Mouse (Mus musculus) mouse embryonic stem cell (cell line): Measurements from ENCODE around the gene Mrgpra2b.
"Not testable (repeated sequence)": the region's sequence is repeated elsewhere in the genome, so short reads cannot be mapped to it uniquely, and the experiment has no call there.

Source experiments
- in situ Hi-C, 2 experiments: fragments of 300-500 bp; cut with MboI; formaldehyde crosslinking; loops; 1 replicate in 1 of 2; 3 replicates in 1 of 2; pipeline ENCODE4 v1.14.3; 2019 to 2020; ENCODE audit warnings: low sequenced_read_pairs in 2 of 2, low pct_unique_long_range_greater_than_20kb in 1 of 2, mixed read lengths in 1 of 2; ENCODE audit not compliant: unreplicated experiment in 1 of 2

Gene Mrgpra2b

DNA sequence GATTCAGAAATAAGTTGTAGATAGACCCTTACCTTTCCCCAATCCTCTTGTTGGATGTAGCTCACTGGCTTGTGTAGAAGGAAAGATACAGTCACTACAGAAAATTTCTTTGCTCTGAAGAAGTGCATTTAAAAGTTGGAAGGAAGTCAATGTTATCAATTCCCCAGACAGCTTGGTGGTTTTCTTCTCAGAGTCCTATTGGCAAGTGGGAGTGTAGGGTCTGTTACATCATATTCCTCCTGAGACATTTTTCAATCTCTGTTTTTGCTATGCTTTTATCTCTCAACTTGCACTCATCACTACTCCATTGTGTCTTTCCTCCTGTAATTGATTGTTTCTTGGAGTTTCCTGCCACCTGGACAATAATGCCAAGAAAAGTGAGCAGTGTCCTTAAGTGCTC lies at the start of gene Mrgpra2b:
Gene Mrgpra2b (minus strand): TSS at position 101 of the 400 bp plus-strand sequence.
- in situ Hi-C loops = no loop called here

DNA sequence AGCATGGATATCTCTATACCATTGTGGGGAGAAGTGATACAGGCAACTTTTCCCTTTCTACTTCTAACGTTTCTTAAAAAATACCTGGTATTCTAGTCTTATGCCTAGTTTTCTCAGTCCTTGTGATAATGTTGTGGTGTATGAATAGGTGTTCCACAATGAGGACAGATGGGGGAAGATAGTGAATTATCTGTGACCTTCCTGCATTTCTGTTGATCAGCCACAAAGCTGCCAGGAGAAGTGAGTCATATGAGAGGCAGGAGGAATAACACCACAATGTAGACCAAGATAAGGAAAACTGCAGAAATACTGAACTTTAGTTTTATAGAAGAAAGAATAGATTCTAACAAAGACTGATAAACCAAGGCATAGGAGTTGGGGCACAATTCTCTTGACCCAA lies 12.3 kb downstream of the Mrgpra2b start:
- in situ Hi-C loops = no loop called here

DNA sequence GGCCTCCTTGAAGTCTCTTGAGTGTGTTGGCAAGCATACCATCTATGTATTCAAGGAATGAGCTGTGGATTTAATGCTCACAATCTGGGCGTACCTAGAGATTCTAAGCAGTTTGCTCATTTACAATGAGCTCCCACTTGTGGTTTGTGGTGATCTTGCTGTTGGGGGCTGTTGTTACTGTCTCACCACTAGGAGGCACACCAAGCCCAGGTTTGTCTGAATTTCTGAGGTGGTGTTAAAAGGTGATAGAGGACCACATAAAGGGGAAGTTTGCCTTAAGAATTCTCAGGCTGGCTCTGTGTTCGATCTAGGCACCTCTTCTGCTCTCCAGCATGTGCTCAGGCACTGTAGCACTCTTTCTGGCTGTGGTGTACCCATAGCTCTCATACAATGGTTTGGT lies 13.6 kb downstream of the Mrgpra2b start:
- in situ Hi-C loops = no loop called here

DNA sequence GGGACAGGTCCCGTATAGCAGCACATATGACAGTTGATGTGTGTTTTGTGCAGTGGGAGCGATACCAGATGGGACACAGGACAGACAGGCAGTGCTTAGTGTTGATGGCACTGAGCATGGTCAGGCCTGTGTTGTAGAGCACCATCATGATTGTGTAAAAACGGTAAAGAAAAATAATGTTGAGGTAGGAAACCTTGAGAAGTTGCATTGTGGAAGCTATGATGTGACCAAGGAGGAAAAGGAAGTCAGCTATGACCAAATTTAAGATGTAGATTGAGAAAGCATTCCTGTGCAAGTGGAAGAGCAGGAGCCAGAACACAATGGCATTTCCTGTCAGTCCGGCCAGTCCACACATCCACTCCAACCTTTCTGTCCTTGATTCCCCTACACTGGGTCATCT lies 25.7 kb downstream of the Mrgpra2b start:
- in situ Hi-C loops = no loop called here

DNA sequence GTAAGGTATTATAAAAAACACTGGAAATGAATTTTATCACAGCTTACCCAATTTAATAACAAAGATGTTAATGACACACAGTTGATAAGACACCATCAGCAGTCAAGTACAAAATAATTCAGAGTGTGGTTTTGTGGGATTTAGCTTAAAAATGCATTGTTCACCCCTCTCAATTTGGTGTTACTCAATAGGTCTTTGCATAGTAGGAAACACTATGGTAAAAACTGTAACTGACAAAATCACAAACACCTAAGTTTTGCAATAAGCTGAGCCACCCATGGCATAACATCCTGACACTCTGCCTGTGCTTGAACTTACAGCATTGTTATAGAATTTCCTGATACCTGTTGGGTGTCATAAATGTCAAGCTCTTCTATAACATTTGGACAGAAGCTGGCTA lies 37.4 kb downstream of the Mrgpra2b start:
- in situ Hi-C loops = not testable (repeated sequence)

DNA sequence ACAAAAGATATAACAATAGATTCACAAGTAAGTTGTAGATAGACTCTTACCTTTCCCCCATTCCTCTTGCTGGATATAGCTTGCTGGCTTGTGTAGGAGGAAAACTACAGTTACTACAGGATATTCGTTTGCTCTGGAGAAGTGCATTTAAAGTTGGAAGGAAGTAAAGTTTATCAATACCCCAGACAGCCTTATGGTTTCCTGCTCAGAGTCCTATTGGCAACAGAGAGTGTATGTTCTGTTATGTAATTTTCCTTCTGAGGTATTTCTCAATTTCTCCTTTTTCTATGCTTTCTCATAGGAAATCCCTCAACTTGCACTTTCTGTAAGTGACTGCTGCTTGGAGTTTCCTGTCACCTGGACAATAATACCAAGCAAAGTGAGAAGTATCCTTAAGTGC lies 39.2 kb downstream of the Mrgpra2b start:
- in situ Hi-C loops = not testable (repeated sequence)

DNA sequence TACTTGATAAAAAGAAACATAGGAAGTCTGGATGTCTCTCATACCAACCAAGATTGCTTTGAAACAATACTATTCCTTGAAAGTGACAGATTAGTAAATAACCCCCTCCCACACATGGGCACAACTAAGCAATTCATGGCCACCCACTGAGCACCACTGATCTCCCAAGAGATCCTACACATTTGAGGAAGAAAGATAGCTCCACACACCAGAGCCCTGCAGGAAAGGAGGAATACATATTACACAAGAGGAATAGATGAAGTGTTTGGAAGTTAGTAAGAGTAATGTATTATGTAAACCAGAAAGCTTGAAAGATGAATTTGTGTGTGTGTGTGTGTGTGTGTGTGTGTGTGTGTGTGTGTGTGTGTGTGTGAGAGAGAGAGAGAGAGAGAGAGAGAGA lies 45.5 kb downstream of the Mrgpra2b start:
- in situ Hi-C loops = not testable (repeated sequence)

DNA sequence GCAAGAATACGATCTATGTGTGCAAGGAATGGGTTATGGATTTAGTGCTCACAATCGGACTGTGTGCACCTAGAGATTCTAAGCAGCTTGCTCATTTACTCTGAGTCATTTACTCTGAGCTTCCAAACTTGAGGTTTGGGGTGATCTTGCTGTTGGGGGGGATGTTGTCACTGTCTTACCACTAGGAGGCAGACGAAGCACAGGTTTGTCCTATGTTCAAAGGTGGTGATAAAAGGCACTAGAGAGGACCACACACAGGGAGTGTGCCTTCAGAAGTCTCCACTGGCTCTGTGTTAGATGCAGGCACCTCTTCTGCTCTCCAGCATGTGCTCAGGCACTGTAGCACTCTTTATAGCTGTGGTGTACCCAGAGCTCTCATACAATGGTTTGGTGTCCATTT lies 54.8 kb downstream of the Mrgpra2b start:
- in situ Hi-C loops = not testable (repeated sequence)

DNA sequence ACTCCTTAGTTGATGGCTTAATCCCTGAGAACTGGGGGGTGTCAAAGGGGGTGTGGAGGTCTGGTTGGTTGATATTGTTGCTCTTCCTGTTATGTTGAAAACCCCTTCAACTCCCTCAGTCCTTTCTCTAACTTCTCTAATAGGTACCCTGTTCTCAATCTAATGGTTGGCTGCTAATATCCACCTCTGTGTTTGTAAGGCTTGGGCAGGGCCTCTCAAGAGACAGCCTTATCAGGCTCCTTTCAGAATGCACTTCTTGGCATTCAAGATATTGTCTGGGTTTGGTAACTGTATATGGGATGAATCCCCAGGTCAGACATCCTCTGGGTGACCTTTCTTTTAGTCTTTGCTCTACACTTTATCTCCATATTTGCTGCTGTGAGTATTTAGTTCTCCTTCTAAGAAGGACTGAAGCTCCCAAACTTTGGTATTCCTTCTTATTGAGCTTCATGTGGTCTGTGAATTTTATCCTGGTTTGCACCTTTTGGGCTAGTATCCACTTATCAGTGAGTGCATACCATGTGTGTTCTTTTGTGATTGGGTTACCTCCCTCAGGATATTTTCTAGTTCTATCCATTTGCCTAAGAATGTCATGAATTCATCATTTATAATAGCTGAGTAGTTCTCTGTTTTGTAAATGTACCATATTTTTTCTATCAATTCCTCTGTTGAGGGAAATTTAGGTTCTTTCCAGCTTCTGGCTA lies 63.2 kb downstream of the Mrgpra2b start:
- in situ Hi-C loops = not testable (repeated sequence)

DNA sequence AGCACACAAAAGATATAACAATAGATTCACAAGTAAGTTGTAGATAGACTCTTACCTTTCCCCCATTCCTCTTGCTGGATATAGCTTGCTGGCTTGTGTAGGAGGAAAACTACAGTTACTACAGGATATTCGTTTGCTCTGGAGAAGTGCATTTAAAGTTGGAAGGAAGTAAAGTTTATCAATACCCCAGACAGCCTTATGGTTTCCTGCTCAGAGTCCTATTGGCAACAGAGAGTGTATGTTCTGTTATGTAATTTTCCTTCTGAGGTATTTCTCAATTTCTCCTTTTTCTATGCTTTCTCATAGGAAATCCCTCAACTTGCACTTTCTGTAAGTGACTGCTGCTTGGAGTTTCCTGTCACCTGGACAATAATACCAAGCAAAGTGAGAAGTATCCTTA lies 76.6 kb downstream of the Mrgpra2b start, which contains the start of gene Mrgpra2a:
Gene Mrgpra2a (minus strand): TSS at position 125 of the 400 bp plus-strand sequence.
- in situ Hi-C loops = not testable (repeated sequence)

DNA sequence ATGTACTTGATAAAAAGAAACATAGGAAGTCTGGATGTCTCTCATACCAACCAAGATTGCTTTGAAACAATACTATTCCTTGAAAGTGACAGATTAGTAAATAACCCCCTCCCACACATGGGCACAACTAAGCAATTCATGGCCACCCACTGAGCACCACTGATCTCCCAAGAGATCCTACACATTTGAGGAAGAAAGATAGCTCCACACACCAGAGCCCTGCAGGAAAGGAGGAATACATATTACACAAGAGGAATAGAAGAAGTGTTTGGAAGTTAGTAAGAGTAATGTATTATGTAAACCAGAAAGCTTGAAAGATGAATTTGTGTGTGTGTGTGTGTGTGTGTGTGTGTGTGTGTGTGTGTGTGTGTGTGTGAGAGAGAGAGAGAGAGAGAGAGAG lies 82.9 kb downstream of the Mrgpra2b start:
- in situ Hi-C loops = not testable (repeated sequence)

DNA sequence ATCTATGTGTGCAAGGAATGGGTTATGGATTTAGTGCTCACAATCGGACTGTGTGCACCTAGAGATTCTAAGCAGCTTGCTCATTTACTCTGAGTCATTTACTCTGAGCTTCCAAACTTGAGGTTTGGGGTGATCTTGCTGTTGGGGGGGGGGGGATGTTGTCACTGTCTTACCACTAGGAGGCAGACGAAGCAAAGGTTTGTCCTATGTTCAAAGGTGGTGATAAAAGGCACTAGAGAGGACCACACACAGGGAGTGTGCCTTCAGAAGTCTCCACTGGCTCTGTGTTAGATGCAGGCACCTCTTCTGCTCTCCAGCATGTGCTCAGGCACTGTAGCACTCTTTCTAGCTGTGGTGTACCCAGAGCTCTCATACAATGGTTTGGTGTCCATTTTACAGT lies 92.2 kb downstream of the Mrgpra2b start:
- in situ Hi-C loops = not testable (repeated sequence)

DNA sequence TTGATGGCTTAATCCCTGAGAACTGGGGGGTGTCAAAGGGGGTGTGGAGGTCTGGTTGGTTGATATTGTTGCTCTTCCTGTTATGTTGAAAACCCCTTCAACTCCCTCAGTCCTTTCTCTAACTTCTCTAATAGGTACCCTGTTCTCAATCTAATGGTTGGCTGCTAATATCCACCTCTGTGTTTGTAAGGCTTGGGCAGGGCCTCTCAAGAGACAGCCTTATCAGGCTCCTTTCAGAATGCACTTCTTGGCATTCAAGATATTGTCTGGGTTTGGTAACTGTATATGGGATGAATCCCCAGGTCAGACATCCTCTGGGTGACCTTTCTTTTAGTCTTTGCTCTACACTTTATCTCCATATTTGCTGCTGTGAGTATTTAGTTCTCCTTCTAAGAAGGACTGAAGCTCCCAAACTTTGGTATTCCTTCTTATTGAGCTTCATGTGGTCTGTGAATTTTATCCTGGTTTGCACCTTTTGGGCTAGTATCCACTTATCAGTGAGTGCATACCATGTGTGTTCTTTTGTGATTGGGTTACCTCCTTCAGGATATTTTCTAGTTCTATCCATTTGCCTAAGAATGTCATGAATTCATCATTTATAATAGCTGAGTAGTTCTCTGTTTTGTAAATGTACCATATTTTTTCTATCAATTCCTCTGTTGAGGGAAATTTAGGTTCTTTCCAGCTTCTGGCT lies 100.7 kb downstream of the Mrgpra2b start:
- in situ Hi-C loops = not testable (repeated sequence)
